Mouse (Mus musculus): ENCODE measurements around the gene Dhdh.

Dhdh gene

DNA sequence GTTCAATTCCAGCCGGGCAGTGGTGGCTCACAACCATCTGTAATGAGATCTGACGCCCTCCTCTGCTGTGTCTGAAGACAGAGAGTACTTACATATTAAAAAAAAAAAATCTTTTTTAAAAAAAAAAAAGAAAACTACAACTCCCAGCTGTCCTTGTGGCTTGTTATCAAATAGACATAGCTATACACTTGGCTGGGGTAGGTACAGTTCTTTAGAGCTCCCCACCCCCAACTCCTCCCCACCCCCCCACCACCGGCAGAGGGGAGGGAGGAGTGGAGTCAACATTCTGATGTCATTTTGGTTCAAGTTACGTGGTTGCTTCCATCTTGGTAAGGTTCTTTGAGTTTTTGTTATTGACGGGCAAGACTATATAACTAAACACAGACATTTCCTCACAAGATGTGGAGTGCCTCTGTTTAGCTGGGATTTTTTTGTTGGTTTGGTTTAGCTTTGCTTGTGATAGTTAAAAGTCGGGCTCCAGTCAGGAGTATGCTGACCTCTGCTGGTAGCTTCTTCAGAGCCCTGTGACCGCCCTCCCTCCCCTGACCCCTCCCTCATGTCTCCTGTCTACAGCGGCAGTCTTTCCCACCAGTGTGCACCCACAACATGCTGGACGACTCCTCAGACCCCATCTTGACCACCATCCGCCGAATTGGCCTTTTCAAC is 41.1 kb downstream of the Dhdh start:
- DNase-seq: peak; percentile 23

DNA sequence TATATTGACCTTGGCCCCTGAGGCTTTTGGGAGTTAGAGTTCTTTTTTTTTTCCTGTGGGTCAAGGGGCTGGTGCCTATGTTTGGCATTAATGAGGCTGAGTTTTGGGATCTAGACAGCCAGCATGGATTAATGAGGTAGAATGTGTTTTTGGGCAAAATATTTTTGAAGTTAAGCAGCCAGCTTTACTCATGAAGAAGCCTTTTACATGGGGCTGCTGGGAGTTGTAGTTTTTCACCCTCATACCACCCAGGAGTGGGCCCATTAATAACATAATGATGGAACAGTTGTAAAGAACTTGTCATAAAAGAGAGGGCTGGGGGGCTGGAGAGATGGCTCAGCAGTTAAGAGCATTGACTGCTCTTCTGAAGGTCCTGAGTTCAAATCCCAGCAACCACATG is 42.0 kb downstream of the Dhdh start:
- no peak for DNase-seq

DNA sequence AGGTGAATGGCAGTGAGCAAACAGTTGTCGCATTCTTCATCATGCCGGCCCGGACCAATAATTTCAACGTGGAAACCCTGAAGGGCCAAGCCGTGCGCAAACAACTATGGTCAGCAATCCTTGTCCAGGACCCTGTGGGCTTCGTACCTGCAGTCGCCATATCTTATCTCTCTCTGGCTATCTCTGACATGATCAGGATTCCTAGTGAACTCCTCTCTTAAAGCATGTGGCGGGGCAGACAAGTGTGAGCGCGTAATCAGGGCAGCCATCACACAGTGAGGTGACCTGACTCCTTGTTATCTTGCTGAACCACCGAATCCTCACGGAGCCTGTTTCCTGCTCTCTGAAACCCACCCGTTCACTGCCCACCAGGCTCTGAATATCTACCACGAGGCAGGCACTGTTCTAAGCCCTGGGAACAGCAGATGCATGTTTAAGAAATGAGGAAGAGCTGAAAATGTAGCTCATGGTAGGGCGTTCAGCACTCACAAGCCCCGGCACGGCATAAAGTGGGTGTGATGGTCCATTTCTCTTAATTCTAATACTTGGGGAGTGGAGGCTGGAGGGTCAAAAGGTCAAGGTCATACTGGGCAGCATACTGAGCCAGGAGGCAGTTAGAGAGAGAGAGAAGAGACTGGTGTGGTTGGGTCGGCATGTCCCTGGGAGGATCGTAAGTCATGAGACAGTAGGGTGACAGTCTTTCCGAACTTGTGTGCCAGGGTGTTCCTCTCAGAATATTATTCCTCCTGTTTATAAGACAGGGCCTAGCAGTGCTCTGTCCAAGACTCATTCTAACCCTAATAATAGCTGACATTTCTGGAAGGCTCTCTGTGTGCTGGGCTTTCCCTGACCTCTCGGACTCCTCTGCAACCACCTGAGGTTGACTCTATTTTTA is 44.8 kb downstream of the Dhdh start:
- DNase-seq: no peak

DNA sequence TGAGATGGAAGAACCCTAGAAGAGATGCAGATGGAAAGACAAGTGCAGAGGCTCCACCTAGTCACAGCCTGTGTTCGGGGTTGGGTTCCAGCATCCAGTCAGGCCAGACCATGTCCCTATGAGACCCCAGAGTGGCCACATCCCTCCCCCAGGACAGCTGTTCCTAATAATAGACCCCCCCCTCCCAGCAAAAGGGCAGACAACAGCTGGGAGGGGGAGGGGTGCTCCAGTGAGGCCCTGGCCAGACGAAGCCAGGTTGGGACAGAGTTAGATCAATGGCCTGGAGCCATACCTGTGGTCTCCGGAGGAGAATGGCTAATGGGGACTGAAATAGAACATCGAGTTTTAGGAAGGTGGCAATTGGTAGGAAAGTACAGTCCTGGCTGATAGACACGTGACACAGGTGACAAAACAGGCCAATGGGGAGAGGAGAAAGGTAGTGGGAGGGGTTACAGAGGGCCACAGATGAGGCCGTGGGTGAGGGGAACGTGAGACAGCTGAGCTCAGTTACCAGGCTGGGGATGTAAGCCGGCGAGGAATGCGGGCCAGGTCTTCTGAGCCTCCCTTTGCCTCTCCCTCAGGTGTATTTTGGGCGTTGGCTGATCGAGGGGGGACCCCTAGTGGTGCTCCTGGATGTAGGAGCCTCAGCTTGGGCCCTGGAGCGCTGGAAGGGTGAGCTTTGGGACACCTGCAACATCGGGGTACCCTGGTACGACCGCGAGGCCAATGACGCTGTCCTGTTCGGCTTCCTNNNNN is 50.9 kb downstream of the Dhdh start, which contains the start of gene Ruvbl2:
TSS of gene Ruvbl2 (minus strand) at position 576 of the 756 bp plus-strand sequence.
- DNase-seq: peak; percentile 69

DNA sequence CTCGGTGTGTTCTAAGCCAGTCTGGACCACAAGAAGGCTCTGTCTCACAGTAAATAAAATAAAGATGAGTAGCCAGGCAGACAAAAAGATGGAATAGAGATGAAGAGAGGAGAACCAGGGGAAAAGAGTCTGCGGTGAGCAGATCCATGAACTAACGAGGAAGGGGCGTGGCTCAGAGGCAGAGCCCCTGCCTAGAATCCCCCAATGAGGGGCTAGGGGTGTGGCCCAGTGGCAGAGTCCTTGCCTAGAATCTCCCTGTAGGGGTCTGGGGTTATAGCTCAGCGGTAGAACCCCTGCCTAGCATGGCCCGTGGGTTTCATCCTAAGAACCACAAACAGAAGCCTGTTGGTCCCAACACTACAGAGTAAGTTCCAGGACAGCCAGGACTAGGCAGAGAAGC is 51.6 kb downstream of the Dhdh start:
- no peak for DNase-seq

DNA sequence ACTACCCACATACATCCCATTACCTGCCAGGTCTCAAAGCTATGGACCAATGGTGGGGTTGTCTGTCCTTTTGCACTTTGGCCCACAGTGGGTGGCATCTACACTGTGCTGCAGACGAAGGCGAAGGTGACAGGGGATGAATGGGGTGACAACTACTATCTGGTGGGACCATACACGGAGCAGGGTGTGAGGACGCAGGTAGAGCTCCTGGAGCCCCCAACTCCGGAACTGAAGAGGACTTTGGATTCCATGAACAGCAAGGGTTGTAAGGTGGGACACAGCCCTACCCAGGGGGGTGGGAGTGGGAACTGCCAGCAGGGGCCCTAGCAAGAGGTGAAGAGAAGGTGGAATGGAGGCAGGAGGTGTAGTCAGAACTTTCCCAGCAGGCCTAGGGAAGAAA is 52.2 kb downstream of the Dhdh start:
- DNase-seq: no peak

DNA sequence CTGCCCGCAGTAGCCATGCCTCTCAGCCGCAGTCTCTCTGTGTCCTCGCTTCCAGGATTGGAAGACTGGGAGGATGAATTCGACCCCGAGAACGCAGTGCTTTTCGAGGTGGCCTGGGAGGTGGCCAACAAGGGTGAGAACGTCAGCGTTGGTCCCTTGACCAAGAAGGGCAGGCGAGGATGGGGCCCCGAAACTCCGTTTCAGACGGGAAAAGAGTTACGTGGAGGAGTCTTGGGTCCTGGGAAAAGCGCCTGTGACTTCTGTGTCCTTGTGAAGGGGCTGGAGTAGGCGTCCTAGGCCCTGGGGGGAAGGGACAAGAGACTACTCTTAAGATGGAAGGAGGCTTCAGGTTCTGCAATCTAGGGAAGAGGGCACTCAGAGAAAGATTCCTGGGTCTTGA is 53.6 kb downstream of the Dhdh start:
- DNase-seq: no peak

DNA sequence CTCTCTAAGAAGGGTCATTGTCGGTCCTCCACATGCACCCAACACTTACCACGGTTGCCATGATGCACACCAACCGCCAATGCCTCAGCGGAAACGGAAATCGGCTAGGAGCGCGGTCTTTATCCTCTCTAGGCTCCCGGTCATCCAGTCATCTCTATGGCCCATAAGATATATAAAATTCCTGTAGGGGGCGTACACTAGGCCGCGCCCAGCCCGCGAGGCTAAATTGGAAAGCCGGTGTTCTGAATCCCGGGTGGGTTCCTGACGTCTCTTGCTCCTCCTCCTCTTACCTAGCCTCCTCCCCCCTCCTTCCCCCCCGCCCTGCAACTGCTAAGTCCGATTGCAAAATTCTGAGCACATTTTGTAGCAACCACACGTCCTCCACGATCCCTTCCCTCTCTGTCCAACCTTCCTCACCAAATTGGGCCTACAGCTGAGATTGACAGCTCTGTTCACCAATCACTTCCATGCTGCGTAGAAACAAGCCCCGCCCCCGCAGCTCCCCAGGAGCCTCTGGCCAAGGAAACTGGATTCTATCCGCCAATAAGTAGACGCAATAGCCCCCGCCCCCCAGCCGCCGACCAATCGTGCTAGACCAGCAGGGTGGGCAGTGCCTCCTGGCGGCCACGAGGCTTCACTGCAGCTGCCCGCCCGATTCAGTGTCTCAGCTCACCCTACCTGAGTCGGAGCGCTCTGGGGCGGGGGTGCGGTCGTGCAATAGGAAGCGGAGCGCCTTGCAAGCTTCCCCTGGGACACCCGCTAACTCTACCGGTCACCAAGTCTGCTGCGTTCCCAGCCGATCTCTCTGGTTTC is 54.2 kb downstream of the Dhdh start, which contains the start of gene Gys1:
TSS of gene Gys1 (plus strand) at position 642 of the 813 bp plus-strand sequence.
- DNase-seq: peak; percentile 100

DNA sequence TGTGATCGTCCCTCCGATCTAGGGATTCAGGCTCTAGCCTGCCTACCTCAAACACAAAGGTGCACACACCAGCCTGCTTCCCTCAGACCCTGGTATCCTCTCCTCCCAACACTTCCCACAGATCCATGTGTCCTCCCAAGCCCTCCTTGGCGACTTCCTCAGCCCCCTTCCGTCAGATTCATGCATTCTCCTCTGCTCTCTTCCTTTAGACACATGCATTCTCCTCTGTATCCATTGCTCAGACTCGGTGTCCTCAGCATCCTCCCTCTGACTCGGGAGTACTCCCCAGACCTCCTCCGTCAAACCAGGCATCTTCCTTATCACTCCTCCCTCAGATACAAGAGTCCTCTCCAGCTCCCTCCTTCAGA is 54.8 kb downstream of the Dhdh start:
- no peak for DNase-seq

DNA sequence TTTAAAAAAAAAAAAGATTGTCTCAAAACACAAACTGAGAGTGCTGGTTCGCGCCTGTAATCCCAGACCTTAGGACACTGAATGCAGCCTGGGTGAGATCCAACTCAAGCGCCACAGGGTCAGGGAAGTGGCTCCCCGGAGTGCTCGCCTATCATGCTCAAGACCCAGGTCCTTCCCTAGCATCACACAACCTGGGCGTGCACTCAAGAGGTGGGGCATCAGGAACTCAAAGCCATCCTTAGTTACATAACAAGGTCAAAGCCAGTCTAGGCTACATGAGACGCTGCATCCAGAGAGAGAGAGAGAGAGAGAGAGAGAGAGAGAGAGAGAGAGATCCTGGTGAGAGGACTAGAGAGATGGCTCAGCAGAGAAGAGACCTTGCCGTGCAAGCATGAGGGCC is 62.0 kb downstream of the Dhdh start:
- DNase-seq: no peak

DNA sequence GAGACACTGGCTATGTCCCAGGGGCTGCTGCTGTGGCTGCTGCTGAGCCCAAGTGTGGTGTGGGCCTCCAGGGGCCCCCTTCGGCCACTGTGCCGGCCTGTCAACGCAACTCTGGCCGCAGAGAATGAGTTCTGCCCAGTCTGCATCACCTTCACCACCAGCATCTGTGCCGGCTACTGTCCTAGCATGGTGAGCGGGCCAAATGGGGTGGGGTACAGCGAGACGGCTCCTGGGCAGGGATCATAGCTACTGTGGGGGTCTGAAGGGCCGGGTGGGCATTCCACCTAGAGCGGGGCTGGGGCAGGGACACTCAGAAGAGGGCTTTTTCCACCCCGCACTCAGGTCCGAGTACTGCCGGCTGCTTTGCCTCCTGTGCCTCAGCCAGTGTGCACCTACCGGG is 67.4 kb downstream of the Dhdh start:
- no peak for DNase-seq
